Mouse (Mus musculus) Patski (cell line): ENCODE measurements around the gene Gpn3. TPM values are rescaled to one million over a fixed set of nuclear protein-coding genes. Genes with fewer than 3 reads are reported as not detected.
"Not testable (repeated sequence)": the region's sequence is repeated elsewhere in the genome, so short reads cannot be mapped to it uniquely, and the experiment has no call there.

Source experiments
- ATAC-seq: fragments of 100-300 bp; one replicate; pipeline ENCODE4 v1.8.0; 2021
- CTCF ChIA-PET: fragments of 350-600 bp; sonication (Branson Sonifier 250); formaldehyde crosslinking; loops from one replicate; lab custom pipeline; 2022; ENCODE audit warnings: inconsistent platforms; lab: Charles Lee
- POLR2A ChIA-PET: fragments of 350-600 bp; sonication (Branson Sonifier 250); formaldehyde crosslinking; loops from one replicate; lab custom pipeline; 2022; ENCODE audit warnings: antibody characterized with exemption, inconsistent platforms; lab: Charles Lee
- DNase-seq: peaks from one replicate; pipeline ENCODE4 v3.0.0-alpha.2; 2011; ENCODE audit warnings: low read depth, low spot score
- H3K27me3 ChIP-seq: fragments of 371-371 bp; one replicate; pipeline ENCODE4 v1.5.1; 2021
- CTCF ChIP-seq: fragments of 100-300 bp; IDR thresholded peaks from one replicate; pipeline ENCODE4 v1.5.1; 2021
- in situ Hi-C: fragments of 300-500 bp; cut with MboI; formaldehyde crosslinking; loops from 3 replicates; pipeline ENCODE4 v1.11.1; 2018; ENCODE audit warnings: low pct_unique_long_range_greater_than_20kb, mixed read lengths
- polyA plus RNA-seq: library from polyadenylated mRNA; unstranded; gene quantifications from one replicate; pipeline ENCODE4 v1.2.3, GENCODE M21; 2021

Gene Gpn3
- polyA plus RNA-seq, 1 experiment from 2014 or later, result 29.0 TPM

DNA sequence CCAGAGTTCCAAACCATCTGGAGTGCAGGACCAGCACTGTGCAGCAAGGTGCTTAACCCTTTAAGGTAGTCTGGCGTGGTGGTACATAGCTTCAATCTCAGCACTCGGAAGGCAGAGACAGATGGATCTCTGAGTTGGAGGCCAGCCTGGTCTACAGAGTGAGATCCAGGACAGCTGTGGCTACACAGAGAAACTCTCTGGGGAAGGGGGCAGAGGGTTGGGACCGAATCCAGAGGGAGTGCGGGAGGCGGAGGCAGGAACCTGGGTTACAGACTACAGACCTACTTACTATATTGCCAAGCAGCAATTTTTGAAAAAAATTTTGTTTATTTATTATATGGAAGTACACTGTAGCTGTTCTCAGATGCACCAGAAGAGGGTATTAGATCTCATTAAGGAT is 42.7 kb downstream of the Gpn3 start:
- in situ Hi-C loops, result no loop called here
- POLR2A ChIA-PET, result no interaction called here
- no peaks in the 10 kb centered on the region for H3K27me3 ChIP-seq
- no peak for TF ChIP-seq CTCF
- ATAC-seq, result no peak
- CTCF ChIA-PET, result no interaction called here
- DNase-seq, result no peak

DNA sequence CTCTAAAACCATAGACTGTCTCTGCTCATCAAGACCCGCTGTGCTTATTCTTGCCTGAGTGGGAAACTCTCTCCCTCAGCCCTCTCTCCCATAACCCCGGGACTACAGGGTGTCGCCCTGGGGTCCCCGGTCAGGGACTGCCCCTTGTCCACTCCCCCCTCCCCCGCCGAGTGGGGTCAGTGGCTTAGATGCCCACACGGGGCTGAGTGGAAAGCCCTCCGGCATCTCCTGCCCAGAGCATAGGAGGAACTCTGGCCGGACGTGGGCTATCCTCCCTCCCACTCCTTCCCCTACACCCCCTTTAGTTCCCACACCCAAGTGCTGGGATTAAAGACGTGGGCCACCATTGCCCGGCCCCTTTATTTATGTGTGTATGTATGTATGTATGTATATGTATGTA is 43.8 kb downstream of the Gpn3 start:
- in situ Hi-C loops, result no loop called here
- no peak for DNase-seq
- ATAC-seq, result no peak
- H3K27me3 ChIP-seq, result no peaks in the 10 kb centered on the region
- ChIA-PET CTCF (interaction anchor here (1.0 kb wide), 1 partner anchor 242 kb away, joined by 3 read pairs; no protein-coding TSS in a partner anchor), POLR2A (no interaction called here)
- TF ChIP-seq CTCF, result no peak

DNA sequence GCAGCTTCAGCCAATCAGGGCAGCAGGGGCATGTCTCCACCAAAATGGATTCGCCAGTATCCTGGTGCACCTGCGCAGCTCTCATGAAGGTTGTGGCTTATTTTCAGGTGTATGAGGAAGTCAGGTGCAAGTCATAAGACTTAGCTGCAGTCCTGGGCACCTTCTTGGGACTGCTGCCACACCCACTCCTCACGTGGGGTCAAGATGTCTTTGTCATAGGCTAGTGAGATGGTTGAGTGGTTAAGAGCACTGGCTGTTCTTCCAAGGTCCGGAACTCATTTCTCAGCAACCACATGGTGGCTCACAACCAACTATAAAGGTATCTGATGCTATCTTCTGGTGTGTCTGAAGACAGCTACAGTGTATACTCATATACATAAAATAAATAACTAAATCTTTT is 49.0 kb downstream of the Gpn3 start:
- DNase-seq, in situ Hi-C loops: not testable (repeated sequence)

DNA sequence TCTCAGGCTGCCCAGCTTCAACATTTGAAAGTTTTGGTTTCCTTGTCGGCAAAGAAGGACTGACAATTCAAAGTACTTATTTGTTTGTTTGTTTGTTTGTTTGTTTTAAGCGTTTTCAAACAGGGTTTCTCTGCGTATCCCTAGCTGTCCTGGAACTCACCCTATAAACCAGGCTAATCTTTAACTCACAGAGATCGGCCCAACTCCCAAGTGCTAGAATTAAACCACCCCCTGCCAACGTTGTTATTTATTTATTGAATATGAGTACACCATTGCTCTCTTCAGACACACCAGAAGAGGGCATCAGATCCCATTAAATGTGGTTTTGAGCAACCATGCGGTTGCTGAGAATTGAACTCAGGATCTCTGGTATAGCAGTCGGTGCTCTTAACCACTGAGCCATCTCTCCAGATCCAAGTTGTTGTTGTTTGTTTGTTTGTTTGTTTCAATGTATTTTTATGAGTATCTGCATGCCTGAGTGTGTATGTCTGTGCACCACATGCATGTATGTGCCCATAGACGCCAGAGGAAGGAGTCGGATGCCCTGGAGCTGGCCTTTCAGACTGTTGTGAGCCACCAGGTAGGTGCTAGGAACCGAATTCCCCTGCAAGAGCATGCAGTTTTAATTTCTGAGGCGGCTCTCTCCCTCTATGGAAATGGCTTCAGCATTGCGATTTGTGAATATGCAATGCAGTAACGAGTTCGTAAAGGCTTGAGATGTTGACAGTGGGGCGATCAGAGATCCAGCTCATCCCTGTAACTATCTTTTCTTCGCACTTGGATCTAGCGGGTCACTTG is 49.8 kb downstream of the Gpn3 start, which contains the start of gene Anapc7:
TSS of gene Anapc7 (plus strand) at position 423 of the 798 bp plus-strand sequence.
- no peaks in the 10 kb centered on the region for H3K27me3 ChIP-seq
- ChIA-PET CTCF (no interaction called here), POLR2A (interaction anchor here (0.5 kb wide), 1 partner anchor 127 kb away, joined by 6 read pairs; no protein-coding TSS in a partner anchor)
- ATAC-seq, result peak; percentile 42
- in situ Hi-C loops, result no loop called here
- TF ChIP-seq CTCF, result peak; percentile 68
- DNase-seq, result no peak

More for the DNA sequence above, 49.0 kb downstream of the Gpn3 start:
- CTCF ChIA-PET, ATAC-seq, POLR2A ChIA-PET, H3K27me3 ChIP-seq: not testable (repeated sequence)

DNA sequence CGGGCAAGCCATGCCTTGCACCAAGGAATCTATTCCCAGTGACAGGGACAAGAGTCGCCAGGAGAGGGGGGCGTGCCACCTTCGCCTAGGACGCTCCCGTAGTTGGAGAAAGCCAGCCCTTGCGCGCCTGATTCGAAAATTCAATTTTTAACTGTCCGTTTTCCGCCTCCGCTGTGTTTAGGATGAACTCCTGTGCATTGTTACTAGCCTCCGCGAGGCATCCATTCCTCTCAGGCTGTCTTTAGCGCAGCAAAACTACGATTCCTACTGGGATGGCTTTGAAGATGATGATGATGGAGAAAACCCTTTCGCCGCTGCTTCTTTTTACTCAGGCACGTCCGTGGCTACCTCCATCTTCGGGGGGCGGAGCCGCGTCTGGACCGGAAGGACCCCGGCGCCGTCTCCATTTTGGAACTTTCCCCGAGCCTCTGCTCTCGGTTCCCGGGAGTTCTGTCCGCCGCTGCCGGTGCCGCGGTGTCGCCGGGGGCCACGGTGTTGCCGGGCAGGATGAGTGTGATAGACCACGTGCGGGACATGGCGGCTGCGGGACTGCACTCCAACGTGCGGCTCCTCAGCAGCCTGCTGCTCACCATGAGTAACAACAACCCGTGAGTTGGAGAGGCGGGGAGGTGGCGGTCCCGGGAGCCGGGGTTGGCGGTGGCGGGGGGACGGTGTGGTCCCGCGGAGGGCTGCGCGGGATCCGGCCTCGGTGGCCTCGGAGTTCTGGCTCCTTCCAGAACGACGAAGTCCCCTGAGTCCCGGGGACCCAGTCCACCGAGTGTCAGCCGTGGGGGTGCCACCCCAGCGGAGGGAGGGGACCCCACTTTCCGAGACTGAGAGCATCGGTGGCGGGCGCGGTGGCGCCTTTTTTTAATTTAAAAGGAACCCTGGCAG is 50.6 kb downstream of the Gpn3 start:
- ChIA-PET CTCF (interaction anchor here (1.7 kb wide), 1 partner anchor 15 kb away, joined by 3 read pairs; no protein-coding TSS in a partner anchor), POLR2A (no interaction called here)
- in situ Hi-C loops, result no loop called here
- no peaks in the 10 kb centered on the region for H3K27me3 ChIP-seq
- peak; percentile 84 for DNase-seq
- peak; percentile 57 for ATAC-seq
- no peak for TF ChIP-seq CTCF

DNA sequence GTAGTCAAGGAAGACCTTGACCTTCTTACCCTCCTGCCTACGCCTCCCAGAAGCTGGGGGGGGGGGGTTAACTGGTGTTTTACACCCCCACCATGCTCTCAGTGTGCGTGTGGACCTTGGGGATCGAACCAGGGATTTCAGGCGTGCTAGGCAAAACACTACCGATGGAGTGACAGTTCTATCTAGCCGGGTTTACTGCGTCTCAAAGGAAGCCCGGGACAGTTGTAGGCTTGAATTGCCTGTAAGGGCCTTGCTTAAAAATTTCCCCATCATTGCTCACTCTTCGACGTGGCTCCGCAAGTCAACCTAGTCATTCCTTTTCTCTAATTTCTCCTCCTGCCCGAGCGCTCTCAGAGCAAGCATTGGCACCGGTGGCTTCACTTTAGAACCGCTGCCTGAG is 51.4 kb downstream of the Gpn3 start:
- H3K27me3 ChIP-seq, result no peaks in the 10 kb centered on the region
- TF ChIP-seq CTCF, result no peak
- DNase-seq, result no peak
- POLR2A ChIA-PET, result interaction anchor here (0.6 kb wide), 2 partner anchors 25 to 324 kb away, joined by 3 read pairs; no protein-coding TSS in a partner anchor
- in situ Hi-C loops, result no loop called here
- CTCF ChIA-PET, result interaction anchor here (1.7 kb wide), 1 partner anchor 14 kb away, joined by 3 read pairs; no protein-coding TSS in a partner anchor
- peak; percentile 25 for ATAC-seq

DNA sequence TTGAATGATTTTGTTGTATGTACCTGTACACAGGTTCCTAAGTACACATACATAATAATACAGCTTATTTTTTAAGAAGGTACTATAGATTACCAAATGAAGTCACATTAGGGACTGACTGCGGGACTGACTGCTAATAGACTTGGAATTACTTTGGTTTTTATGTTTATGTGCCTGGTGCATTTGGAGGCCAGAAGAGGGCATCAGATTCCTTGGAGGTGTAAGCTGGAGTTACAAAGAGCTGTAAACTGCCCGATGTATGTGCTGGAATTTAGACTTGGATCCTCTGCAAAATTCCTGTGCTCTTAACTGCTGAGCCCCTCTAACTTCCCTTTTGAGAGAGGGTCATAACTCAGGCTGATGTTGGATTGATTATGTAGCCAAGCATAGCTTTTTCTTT is 53.9 kb downstream of the Gpn3 start:
- POLR2A ChIA-PET, result interaction anchor here (0.6 to 1.5 kb wide), 2 partner anchors 23 to 346 kb away, joined by 4 to 13 read pairs; no protein-coding TSS in a partner anchor
- TF ChIP-seq CTCF, result no peak
- ATAC-seq (no peak), DNase-seq (no peak)
- no peaks in the 10 kb centered on the region for H3K27me3 ChIP-seq
- in situ Hi-C loops, result no loop called here
- CTCF ChIA-PET, result interaction anchor here (1.0 to 1.5 kb wide), 4 partner anchors 9 to 282 kb away, joined by 3 to 6 read pairs (median 4); no protein-coding TSS in a partner anchor

DNA sequence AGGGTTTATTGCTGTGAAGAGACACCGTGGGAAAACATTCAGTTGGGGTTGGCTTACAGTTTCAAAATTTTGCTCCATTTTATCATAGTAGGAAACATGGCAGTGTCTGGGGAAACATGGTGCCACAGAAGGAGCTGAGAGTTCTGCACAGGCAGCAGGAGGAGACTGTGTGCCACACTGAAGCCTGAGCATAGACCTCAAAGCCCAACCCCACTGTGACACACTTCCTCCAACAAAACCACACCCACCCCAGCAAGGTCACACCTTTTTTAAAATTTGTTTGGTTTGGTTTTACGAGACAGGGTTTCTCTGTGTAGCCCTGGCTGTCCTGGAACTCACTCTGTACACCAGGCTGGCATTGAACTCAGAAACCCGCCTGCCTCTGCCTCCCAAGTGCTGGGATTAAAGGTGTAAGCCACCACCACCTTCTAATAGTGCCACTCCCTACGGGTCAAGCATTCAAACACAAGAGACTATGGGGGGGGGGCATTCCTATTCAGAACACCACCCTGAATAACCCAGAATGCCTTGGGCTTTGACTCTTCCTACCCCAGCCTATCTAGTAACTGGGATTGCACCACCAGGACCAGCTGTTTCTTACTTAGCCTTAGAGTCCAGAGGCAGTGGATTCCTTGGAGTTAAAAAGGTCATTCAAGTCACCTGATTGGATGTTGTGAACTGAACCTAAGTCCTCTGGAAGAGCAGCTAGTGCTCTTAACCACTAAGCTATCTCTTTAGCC is 58.5 kb downstream of the Gpn3 start:
- in situ Hi-C loops, result no loop called here
- no peak for DNase-seq
- TF ChIP-seq CTCF, result no peak
- ChIA-PET POLR2A (no interaction called here), CTCF (no interaction called here)
- H3K27me3 ChIP-seq, result no peaks in the 10 kb centered on the region
- no peak for ATAC-seq

DNA sequence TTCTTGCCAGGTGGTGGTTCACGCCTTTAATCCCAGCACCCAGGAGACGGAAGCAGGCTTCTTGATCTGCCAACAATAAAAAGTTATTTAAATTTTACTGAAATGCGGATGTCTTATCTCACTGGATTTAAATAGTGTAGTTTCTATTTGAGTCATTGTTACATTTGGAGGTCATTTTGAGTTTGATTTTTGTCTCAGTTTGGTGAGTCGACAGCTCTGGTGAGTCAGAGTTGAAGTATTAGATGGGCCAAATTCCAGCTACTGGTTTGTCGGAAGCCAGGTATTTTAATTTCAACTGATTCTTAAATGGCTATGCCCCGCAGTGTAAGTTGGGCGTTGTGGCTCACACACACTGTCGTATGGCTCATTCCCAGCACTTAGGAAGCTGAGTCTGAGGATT is 59.5 kb downstream of the Gpn3 start:
- ChIA-PET POLR2A (no interaction called here), CTCF (interaction anchor here (1.0 kb wide), 1 partner anchor 9 kb away, joined by 5 read pairs; no protein-coding TSS in a partner anchor)
- no peaks in the 10 kb centered on the region for H3K27me3 ChIP-seq
- DNase-seq (no peak), ATAC-seq (peak; percentile 35)
- in situ Hi-C loops, result no loop called here
- TF ChIP-seq CTCF, result no peak

Other genes starting within 250 kb of the Gpn3 start
- not detected for gene Ccdc63, start 231.1 kb upstream of the Gpn3 start, polyA plus RNA-seq
- gene Ppp1cc, start 213.6 kb upstream of the Gpn3 start, polyA plus RNA-seq, result 195 TPM
- gene Hvcn1, start 165.1 kb upstream of the Gpn3 start, polyA plus RNA-seq, result 0.15 TPM
- gene Tctn1, start 107.4 kb upstream of the Gpn3 start, polyA plus RNA-seq, result 50.7 TPM
- gene Pptc7, start 87.5 kb upstream of the Gpn3 start, polyA plus RNA-seq, result 31.1 TPM
- 5.9 TPM for gene Rad9b, start 17.6 kb upstream of the Gpn3 start, polyA plus RNA-seq
- gene Vps29, start 17.5 kb upstream of the Gpn3 start, polyA plus RNA-seq, result 270 TPM
- 130 TPM for gene Fam216a, start 488 bp downstream of the Gpn3 start, polyA plus RNA-seq
- gene Arpc3, start 20.0 kb downstream of the Gpn3 start, polyA plus RNA-seq, result 387 TPM
- 56.1 TPM for gene Anapc7, start 49.8 kb downstream of the Gpn3 start, polyA plus RNA-seq
- gene Atp2a2, start 130.3 kb downstream of the Gpn3 start, polyA plus RNA-seq, result 239 TPM
- 48.3 TPM for gene Ift81, start 242.6 kb downstream of the Gpn3 start, polyA plus RNA-seq